Mouse (Mus musculus): ENCODE results near the gene Sqstm1.

DNA sequence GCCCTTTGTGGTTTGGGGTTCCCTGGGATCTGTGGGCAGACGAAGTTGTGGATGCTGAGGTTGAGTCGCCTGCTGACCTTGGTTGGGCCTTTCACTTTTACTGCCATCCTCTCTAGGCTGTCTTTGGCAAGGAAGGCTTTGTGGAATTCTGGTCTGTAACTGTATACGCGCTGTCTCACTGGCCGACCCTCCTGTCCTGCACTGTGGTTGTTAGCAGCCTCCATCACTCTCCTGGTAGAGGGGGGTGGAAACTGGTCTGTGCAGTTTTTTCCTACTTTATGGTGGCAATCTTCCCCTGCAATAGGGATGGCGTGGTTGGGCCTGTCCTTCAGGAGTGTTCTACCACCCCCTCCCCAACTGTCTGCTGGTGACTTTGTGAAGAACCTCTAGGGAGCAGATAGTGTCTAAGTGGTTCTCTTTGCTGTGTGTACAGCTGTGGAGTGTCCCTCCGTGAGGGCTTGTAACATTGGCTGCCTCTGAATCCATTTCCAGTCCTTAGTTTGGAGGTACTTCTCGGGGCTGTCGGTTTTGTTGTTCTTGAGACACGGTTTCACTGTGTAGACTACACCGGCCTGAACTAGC is 42.1 kb upstream of the Sqstm1 start:
- TF ChIP-seq CTCF (IDR thresholded peaks at IDR 0.05; ENCODE audit: extremely low read depth, insufficient read depth, low read length) (no peak), POLR2A (IDR thresholded peaks at IDR 0.05; ENCODE audit: extremely low read depth, insufficient read depth, low read length) (no peak)

All from cortical plate, adult 2 months (tissue).